Mouse (Mus musculus): Measurements from ENCODE around the gene Socs7.

Socs7 gene

DNA sequence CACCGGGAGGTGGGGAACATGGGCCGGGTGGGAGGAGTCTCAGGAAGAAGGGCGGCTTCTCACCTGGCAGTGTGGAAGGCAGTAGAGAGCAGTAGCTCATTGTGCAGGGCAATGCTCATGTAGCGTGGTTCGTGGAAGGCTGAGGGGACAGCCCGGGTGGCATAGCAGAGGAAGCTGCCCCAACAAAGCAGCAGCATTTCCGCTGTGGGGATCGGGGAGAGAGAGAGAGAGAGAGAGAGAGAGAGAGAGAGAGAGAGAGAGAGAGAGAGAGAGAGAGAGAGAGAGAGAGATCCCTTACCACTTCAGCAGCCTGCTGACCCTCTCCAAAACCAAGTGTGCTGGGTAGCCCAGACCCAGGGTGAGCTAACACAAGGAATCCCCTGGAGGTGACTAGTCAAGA, 19.2 kb upstream of the Socs7 start:
- DNase-seq (ENCODE audit: low spot score in 2 of 2), result no peak

GRCm38 (mm10) chr11:97343619-97344018, 18.7 kb upstream of the Socs7 start:
- DNase-seq (ENCODE audit: low spot score in 2 of 2), result no peak

- no peak for DNase-seq (ENCODE audit: low spot score in 2 of 2)
Observed at GRCm38 (mm10) chr11:97345446-97345845, 16.9 kb upstream of the Socs7 start.

GRCm38 (mm10) chr11:97346383-97346782, 16.0 kb upstream of the Socs7 start:
- no peak for DNase-seq (ENCODE audit: low spot score in 2 of 2)

DNA sequence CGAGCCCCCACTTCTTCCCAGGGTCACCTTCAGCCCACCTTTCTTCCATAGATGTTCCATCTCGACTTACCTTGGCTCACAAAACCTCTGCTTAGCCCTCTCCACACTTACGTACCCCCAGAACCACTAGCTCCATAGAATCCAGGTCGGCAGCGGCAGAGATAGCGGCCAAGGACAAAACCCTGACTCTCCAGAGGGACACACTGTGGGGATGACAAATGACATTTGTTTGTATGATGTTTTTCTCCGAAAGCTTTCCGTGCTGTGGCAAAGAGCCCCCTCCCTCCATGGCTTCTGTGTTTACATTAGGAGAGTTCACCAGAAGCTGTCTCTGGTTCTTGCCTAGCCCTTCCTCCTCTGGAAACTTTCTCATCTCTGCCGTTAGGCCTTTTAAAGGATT, 15.1 kb upstream of the Socs7 start:
- no peak for DNase-seq (ENCODE audit: low spot score in 2 of 2)

- peak; percentile 63 to 71 for DNase-seq (ENCODE audit: low spot score in 2 of 2)
Observed at GRCm38 (mm10) chr11:97350035-97350434, 12.3 kb upstream of the Socs7 start.

DNA sequence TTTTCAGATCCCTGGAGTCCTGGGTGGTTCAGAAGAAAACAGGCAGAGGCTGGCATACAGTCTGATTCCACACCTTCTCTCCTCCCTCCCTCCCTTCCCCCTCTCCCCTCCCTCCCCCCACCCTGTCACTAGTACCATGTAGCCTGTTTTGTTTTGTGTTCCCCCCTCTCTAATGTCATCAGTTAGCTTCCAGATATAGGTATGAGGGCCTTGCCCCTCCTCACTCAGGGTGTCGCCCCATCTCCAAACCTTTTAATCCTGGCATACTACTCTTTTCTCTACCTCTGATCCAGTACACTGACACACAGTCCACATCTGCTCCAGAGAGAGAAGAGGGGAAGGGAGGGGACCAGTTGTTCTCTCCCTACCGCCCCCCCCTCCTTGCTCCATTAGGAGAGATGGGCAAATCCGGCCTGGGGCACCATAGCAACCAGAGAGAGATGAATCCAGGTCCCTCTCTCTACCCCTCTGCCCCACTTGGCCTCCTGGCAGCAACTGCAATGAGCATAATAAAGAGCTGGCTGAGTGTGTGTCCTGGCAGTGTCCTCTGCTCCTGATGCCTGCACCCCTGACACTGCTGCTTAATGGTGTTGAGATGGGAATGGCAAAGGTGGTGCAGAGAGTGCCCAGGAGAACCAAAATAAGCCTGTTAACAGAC, 10.2 kb upstream of the Socs7 start, which contains the start of gene Gpr179:
Gpr179 (minus strand) TSS at position 51 of the 658 bp plus-strand sequence.
- no peak for DNase-seq (ENCODE audit: low spot score in 2 of 2)

DNA sequence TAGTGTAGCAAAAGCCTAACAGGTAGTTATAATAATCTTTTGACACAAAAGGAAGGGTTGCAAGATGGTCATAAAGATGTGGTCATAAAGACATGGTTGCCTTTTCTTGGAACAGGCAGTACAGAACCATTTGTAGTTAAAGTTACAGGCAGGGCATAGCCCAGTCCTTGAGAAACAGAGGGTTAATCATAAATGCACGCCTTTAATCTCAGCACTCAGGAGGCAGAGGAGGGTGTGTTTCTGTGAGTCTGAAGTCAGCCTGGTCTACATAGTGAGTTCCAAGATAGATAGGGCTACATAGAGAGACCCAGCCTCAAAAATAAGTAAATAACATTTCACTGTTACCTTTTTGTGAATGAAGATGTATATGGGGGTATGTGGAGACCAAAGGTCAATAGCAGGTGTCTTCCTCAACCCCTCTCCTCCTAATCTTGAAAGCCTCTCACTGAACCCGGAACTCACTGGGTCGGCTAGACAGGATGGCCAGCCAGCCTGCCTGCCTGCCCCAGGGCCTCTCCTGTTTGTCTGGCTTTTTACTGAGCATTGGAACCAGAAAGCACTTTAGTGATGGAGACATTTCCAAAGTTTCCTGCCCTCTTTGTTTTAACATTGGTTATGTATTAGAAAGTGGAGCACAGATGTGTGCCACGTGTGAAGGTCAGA, 9.3 kb upstream of the Socs7 start:
- no peak for DNase-seq (ENCODE audit: low spot score in 2 of 2)

GRCm38 (mm10) chr11:97354646-97355045, 7.7 kb upstream of the Socs7 start:
- no peak for DNase-seq (ENCODE audit: low spot score in 2 of 2)

GRCm38 (mm10) chr11:97355247-97355646, 7.1 kb upstream of the Socs7 start:
- no peak for DNase-seq (ENCODE audit: low spot score in 2 of 2)

GRCm38 (mm10) chr11:97357663-97358062, 4.7 kb upstream of the Socs7 start:
- peak in 1 of 2 experiments; percentile 45 for DNase-seq (ENCODE audit: low spot score in 2 of 2)

- DNase-seq (ENCODE audit: low spot score in 2 of 2), result peak in 1 of 2 experiments; percentile 39
Observed at GRCm38 (mm10) chr11:97362649-97362942, 245 bp downstream of the Socs7 start.

DNA sequence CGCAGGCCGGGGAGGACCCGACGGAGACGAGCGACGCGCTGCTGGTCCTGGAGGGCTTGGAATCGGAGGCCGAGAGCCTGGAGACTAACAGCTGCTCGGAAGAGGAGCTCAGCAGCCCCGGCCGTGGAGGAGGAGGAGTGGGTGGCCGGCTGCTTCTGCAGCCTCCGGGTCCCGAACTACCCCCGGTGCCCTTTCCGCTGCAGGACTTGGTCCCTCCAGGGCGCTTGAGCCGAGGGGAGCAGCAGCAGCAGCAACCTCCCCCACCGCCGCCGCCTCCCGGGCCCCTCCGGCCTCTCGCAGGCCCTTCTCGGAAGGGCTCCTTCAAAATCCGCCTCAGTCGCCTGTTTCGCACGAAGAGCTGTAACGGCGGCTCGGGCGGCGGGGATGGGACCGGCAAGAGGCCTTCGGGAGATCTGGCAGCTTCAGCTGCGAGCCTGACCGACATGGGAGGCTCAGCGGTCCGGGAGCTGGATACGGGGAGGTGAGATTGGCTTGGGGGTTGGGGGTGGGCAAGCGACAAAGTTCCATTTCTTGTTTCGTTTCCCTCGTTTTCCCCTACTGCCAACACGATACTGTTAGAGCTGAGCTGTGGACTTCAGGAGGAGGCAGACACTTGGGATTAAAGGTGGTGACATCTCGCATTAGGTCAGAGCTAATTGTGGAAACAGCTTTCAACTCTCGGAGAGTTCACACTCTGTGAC, 742 bp downstream of the Socs7 start:
- peak in 1 of 2 experiments; percentile 32 for DNase-seq (ENCODE audit: low spot score in 2 of 2)

DNA sequence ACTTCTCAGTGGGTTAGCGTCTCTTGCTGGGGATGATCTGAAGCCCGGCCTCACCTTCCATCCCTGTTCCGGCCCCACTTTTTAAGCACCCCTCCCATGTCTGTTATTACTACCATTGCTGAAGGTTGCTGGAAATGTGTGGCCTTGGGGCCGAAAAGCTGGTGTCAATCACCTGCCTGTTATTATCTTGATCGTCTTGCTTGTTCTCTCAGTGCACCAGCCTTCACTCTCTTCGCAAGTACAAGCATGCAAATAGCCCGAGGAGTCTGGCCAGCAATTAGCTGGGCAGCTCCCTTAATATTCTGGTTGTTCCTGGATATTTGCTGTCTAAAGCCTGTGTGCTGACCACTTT, 1.3 kb downstream of the Socs7 start:
- no peak for DNase-seq (ENCODE audit: low spot score in 2 of 2)

DNA sequence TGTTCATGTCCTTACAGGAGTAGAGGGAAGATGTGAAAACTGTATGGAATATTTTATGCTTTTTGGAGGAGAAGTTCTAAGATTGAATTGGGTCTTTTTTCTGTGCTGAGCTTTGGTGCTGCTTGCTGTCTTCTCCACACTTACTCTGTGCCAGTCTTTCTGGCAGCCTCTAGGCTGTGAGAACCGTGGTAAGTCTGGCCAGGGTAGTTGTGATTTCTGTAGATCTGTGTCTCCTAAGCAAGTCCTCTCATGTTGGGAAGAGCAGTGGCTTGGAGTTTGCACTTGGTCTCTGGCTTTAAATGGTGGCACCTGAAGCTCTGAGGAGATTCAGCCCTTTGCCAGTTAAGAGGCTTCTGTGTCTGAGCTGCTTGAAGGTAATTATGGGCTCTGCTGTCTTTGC, 3.2 kb downstream of the Socs7 start:
- DNase-seq (ENCODE audit: low spot score in 2 of 2), result no peak

DNA sequence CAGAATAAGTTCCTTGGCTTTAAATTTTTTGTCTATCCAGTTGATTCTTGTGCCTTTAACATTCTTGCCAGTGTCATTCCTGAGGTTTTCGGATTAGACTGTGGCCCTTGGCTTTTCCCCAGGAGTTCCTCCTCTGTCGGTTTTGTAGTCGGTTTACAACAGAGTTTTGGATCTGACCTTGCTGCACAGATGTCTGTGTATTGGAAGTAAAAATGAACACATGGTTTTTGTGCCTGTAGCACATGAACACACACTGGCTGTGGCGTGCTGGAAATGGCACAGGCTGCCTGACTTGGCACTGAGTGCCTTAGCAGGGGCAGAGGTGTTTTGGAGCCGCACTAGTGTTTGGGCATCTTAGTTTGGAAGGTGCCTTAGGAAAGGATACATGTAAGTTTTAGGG, 6.2 kb downstream of the Socs7 start:
- no peak for DNase-seq (ENCODE audit: low spot score in 2 of 2)

- peak; percentile 29 to 50 for DNase-seq (ENCODE audit: low spot score in 2 of 2)
Observed at GRCm38 (mm10) chr11:97370329-97371091, 8.2 kb downstream of the Socs7 start.

DNA sequence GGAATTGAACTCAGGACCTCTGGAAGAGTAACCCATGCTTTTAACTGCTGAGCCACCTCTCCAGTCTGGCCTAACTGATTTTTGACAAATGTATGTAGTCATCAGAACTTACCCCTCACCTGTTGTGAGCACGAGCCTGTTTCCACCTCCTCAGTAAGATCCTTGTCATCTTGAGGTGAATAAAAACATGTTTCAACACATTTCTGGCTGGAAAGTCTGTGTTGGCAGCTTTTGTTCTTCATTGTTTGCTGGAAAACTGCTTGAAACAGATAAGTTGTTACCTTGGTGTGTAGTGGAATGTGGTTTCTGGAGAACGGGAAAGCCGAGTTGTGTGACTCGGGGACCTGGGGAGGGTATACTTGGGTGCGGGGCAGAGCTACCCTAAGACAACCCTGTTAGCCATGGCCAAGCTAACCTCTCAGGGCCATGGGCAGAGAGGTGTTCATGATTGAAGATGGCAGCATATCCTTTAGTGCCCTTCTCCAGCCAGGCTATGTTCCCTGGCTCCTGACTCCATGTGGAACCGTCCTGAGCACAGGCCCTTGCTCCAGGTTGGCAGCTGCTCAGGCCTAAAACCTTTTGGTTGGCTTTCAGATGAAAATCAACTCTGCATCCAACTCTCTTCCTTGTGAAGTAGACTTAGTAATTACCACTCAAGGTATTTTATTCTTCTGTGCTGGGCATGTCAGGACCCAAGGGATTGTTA, 10.0 kb downstream of the Socs7 start:
- DNase-seq (ENCODE audit: low spot score in 2 of 2), result no peak

DNA sequence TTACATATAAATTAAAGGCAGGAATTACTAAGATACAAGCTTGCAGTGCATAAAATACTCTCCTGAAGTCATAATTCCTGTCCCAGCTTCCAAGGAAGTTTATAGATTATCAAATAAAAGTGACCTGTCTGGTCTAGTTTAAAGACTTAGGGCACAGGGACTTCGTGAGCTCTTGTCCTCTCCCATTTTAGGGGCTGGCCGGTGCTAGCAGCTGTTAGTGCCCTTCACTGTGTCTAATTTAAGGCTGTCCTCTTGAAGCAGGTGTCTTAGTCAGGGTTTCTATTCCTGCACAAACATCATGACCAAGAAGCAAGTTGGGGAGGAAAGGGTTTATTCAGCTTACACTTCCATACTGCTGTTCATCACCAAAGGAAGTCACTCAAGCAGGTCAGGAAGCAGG, 11.1 kb downstream of the Socs7 start:
- DNase-seq (ENCODE audit: low spot score in 2 of 2), result no peak

DNA sequence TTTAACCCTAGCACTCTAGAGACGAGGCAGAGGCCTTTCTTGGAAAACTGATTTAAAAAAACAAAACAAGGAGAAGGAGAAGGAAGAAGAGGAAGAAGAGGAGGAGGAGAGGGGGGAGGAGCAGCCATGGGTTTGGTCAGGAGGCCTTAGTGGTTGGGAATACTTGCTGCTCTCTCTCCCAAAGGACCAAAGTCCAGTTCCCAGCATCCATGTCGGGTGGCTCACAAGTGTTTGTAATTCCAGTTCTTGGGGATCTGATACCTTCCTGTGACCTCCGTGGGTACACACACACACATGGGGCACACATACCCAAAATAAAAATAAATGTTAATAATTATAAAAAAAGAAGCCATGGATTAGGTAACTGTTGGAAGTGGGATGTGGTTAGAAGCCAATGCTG, 17.7 kb downstream of the Socs7 start:
- DNase-seq (ENCODE audit: low spot score in 2 of 2), result no peak

DNA sequence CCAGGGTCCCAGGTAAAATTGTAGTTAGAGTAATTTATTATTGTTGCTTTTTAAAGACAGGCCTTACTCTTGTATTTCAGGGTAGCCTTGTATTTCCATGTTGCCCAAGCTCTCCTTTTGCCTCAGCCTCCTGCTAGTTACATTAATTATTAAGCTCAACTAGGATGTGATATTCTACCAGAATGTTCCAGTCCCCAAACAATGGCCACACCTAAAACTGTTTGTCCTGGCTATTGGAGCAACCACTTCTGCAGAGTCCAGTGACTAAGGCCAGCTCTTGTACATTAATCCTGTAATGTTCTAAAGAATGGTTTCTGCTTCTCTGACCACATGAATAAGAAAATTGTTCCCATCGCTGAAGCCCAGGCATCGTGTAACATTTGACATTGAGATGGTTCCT, 20.7 kb downstream of the Socs7 start:
- DNase-seq (ENCODE audit: low spot score in 2 of 2), result no peak

DNA sequence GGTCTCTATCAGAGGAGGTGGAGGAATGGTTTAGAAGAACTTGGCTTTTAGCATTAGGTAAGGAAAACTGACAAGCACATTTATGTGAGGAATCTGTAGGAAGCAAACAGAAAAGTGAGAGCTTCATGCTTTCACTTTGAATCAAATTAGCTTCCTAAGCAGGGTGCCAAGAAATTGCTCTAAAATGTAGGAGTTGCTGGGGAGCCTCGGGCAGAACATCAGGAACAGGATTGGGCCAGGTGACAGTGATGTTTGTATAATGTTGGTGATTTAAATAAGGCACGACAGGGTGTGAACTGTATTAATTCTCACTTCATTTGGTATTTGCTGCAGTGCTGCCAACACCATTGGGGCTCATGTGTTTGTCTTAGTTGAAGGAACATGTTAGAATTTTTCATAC, 21.4 kb downstream of the Socs7 start:
- DNase-seq (ENCODE audit: low spot score in 2 of 2), result no peak

Data from frontal cortex, postnatal 10 days (tissue).